Mouse (Mus musculus): ENCODE data around the gene Trim6. TPM values are rescaled to one million over a fixed set of nuclear protein-coding genes. Genes with fewer than 3 reads are reported as not detected.

Trim6 gene
- total RNA-seq, 2 experiments from 2014 or later: 2.1 to 2.3 TPM

Other genes starting within 250 kb of the Trim6 start
- not detected in 2 replicates for gene Olfr635, start 247.6 kb upstream of the Trim6 start, total RNA-seq (2015)
- gene Olfr635, start 247.6 kb upstream of the Trim6 start, total RNA-seq (2017): not detected in 2 replicates
- gene Olfr638, start 220.0 kb upstream of the Trim6 start, total RNA-seq (2015): not detected in 2 replicates
- gene Olfr638, start 220.0 kb upstream of the Trim6 start, total RNA-seq (2017): not detected in 2 replicates
- gene Olfr639, start 201.5 kb upstream of the Trim6 start, total RNA-seq (2015): 0.02 TPM in 1 of 2 replicates, not detected in the other
- not detected in 2 replicates for gene Olfr639, start 201.5 kb upstream of the Trim6 start, total RNA-seq (2017)
- not detected in 2 replicates for gene Olfr640, start 193.2 kb upstream of the Trim6 start, total RNA-seq (2015)
- gene Olfr640, start 193.2 kb upstream of the Trim6 start, total RNA-seq (2017): not detected in 2 replicates
- not detected in 2 replicates for gene Olfr641, start 183.3 kb upstream of the Trim6 start, total RNA-seq (2015)
- gene Olfr641, start 183.3 kb upstream of the Trim6 start, total RNA-seq (2017): not detected in 2 replicates
- gene Olfr642, start 166.1 kb upstream of the Trim6 start, total RNA-seq (2015): not detected in 2 replicates
- gene Olfr642, start 166.1 kb upstream of the Trim6 start, total RNA-seq (2017): not detected in 2 replicates
- gene 4930516K23Rik, start 157.3 kb upstream of the Trim6 start, total RNA-seq (2015): not detected in 2 replicates
- not detected in 2 replicates for gene 4930516K23Rik, start 157.3 kb upstream of the Trim6 start, total RNA-seq (2017)
- not detected in 2 replicates for gene Olfr644, start 146.9 kb upstream of the Trim6 start, total RNA-seq (2015)
- not detected in 2 replicates for gene Olfr644, start 146.9 kb upstream of the Trim6 start, total RNA-seq (2017)
- gene Olfr645, start 133.3 kb upstream of the Trim6 start, total RNA-seq (2015): not detected in 2 replicates
- not detected in 2 replicates for gene Olfr645, start 133.3 kb upstream of the Trim6 start, total RNA-seq (2017)
- gene Olfr646, start 113.9 kb upstream of the Trim6 start, total RNA-seq (2015): not detected in 2 replicates
- gene Olfr646, start 113.9 kb upstream of the Trim6 start, total RNA-seq (2017): not detected in 2 replicates
- not detected in 2 replicates for gene Ubqln5, start 89.0 kb upstream of the Trim6 start, total RNA-seq (2015)
- gene Ubqln5, start 89.0 kb upstream of the Trim6 start, total RNA-seq (2017): not detected in 2 replicates
- not detected in 2 replicates for gene Olfr643, start 81.4 kb upstream of the Trim6 start, total RNA-seq (2015)
- gene Olfr643, start 81.4 kb upstream of the Trim6 start, total RNA-seq (2017): not detected in 2 replicates
- gene Ubqln3, start 75.5 kb upstream of the Trim6 start, total RNA-seq (2015): not detected in 2 replicates
- not detected in 2 replicates for gene Ubqln3, start 75.5 kb upstream of the Trim6 start, total RNA-seq (2017)
- gene Ubqlnl, start 68.2 kb upstream of the Trim6 start, total RNA-seq (2015): not detected in 2 replicates
- not detected in 2 replicates for gene Ubqlnl, start 68.2 kb upstream of the Trim6 start, total RNA-seq (2017)
- gene Olfm5, start 54.0 kb upstream of the Trim6 start, total RNA-seq (2015): 0.15 TPM in 1 of 2 replicates, not detected in the other
- 0.17 TPM in 1 of 2 replicates, not detected in the other for gene Olfm5, start 54.0 kb upstream of the Trim6 start, total RNA-seq (2017)
- not detected in 2 replicates for gene Olfr648, start 35.4 kb upstream of the Trim6 start, total RNA-seq (2015)
- gene Olfr648, start 35.4 kb upstream of the Trim6 start, total RNA-seq (2017): not detected in 2 replicates
- not detected in 2 replicates for gene Olfr649, start 22.8 kb upstream of the Trim6 start, total RNA-seq (2015)
- gene Olfr649, start 22.8 kb upstream of the Trim6 start, total RNA-seq (2017): not detected in 2 replicates
- gene Trim34a, start 25.7 kb downstream of the Trim6 start, total RNA-seq (2015): 8.6 and 10.9 TPM in 2 replicates
- gene Trim34a, start 25.7 kb downstream of the Trim6 start, total RNA-seq (2017): 10.4 and 16.4 TPM in 2 replicates
- gene Trim5, start 69.3 kb downstream of the Trim6 start, total RNA-seq (2015): 4.7 and 5.3 TPM in 2 replicates
- gene Trim5, start 69.3 kb downstream of the Trim6 start, total RNA-seq (2017): 6.9 and 8.0 TPM in 2 replicates
- gene Trim12a, start 96.7 kb downstream of the Trim6 start, total RNA-seq (2015): 47.7 and 58.0 TPM in 2 replicates
- 63.9 and 69.0 TPM in 2 replicates for gene Trim12a, start 96.7 kb downstream of the Trim6 start, total RNA-seq (2017)
- 0.17 and 0.32 TPM in 2 replicates for gene Trim34b, start 110.7 kb downstream of the Trim6 start, total RNA-seq (2015)
- gene Trim34b, start 110.7 kb downstream of the Trim6 start, total RNA-seq (2017): 0.10 and 0.87 TPM in 2 replicates
- gene Trim12c, start 134.6 kb downstream of the Trim6 start, total RNA-seq (2015): 13.4 and 14.2 TPM in 2 replicates
- gene Trim12c, start 134.6 kb downstream of the Trim6 start, total RNA-seq (2017): 23.5 and 30.1 TPM in 2 replicates
- gene Trim30b, start 151.1 kb downstream of the Trim6 start, total RNA-seq (2015): 0.61 and 2.0 TPM in 2 replicates
- gene Trim30b, start 151.1 kb downstream of the Trim6 start, total RNA-seq (2017): 1.5 and 1.8 TPM in 2 replicates
- 0.12 and 0.52 TPM in 2 replicates for gene Trim30c, start 182.0 kb downstream of the Trim6 start, total RNA-seq (2015)
- 0.29 and 1.0 TPM in 2 replicates for gene Trim30c, start 182.0 kb downstream of the Trim6 start, total RNA-seq (2017)
- 38.5 and 40.9 TPM in 2 replicates for gene Trim30a, start 246.4 kb downstream of the Trim6 start, total RNA-seq (2015)
- 29.1 and 29.4 TPM in 2 replicates for gene Trim30a, start 246.4 kb downstream of the Trim6 start, total RNA-seq (2017)